Mouse (Mus musculus): Measurements from ENCODE around the gene Crp. TPM values are rescaled to one million over a fixed set of nuclear protein-coding genes. Genes with fewer than 3 reads are reported as not detected.
A peak's percentile ranks its signal among the peaks of the same experiment; 100 is the strongest.

Gene Crp
- 0.28 and 0.74 TPM in 2 replicates for polyA plus RNA-seq (2015; fragmentation: Nextera tagmentation; extraction: Ambion mirVana)

DNA sequence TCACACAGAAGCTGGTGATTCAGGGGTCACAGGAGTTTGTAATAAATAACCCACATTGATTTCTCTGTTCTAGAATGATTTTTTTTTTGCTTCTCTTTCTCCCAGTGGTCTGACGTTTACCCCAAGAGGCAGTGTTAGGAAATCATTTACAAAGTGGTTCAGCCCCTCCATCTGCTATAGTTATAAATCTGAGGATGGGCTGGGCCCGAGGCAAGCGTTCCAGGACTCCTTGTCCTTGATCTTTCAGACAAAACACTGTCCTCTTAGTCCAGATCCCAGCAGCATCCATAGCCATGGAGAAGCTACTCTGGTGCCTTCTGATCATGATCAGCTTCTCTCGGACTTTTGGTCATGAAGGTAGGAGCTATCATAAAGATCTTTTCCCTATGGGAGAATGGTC is at the start of gene Crp:
Crp (plus strand) TSS at position 212 of the 400 bp plus-strand sequence.
- H3K4me2 ChIP-seq (replicated peaks; ENCODE audit: low read depth): no peak within 1 kb of the TSS
- no peak for DNase-seq (ENCODE audit: low spot score)
- no peak for ATAC-seq (ENCODE audit: low FRiP score, low TSS enrichment)
- TF ChIP-seq CTCF (IDR thresholded peaks at IDR 0.05; ENCODE audit: low read depth): no peak
- no peak for TF ChIP-seq EP300 (optimal IDR thresholded peaks at IDR 0.05)
- H3K27ac ChIP-seq (replicated peaks): no peak within 1 kb of the TSS
- 55% methylated on average over 4 of the region's 4 CpGs for WGBS
- no peaks in the 10 kb centered on the region for H3K36me3 ChIP-seq (ENCODE audit: control insufficient read depth, insufficient read depth, low read length)
- no peak within 1 kb of the TSS for H3K4me3 ChIP-seq (ENCODE audit: low read depth, low read length)
- no peaks in the 10 kb centered on the region for H3K4me1 ChIP-seq (replicated peaks; ENCODE audit: control insufficient read depth, insufficient read depth)
- H3K9ac ChIP-seq (ENCODE audit: low read length): no peak within 1 kb of the TSS
- H3K9me3 ChIP-seq (ENCODE audit: control insufficient read depth, low read length): no peaks in the 10 kb centered on the region
- H3K27me3 ChIP-seq (ENCODE audit: control insufficient read depth, insufficient read depth, low read length): no peaks in the 10 kb centered on the region

- Histone ChIP-seq H3K36me3 (ENCODE audit: control insufficient read depth, insufficient read depth, low read length) (no peaks in the 10 kb centered on the region), H3K27ac (replicated peaks) (no peak overlapping the region), H3K27me3 (ENCODE audit: control insufficient read depth, insufficient read depth, low read length) (no peaks in the 10 kb centered on the region), H3K9ac (ENCODE audit: low read length) (no peak overlapping the region), H3K4me1 (replicated peaks; ENCODE audit: control insufficient read depth, insufficient read depth) (no peaks in the 10 kb centered on the region), H3K4me2 (replicated peaks; ENCODE audit: low read depth) (no peak overlapping the region), H3K4me3 (ENCODE audit: low read depth, low read length) (no peak overlapping the region), H3K9me3 (ENCODE audit: control insufficient read depth, low read length) (no peaks in the 10 kb centered on the region)
- DNase-seq (ENCODE audit: low spot score): no peak
- no peak for ATAC-seq (ENCODE audit: low FRiP score, low TSS enrichment)
- TF ChIP-seq CTCF (IDR thresholded peaks at IDR 0.05; ENCODE audit: low read depth): no peak
- TF ChIP-seq EP300 (optimal IDR thresholded peaks at IDR 0.05): no peak
- 83% methylated on average over 9 of the region's 9 CpGs for WGBS
Measured at GRCm38 (mm10) chr1:172649396-172649795, 48.5 kb upstream of the Crp start.

- H3K4me1 ChIP-seq (replicated peaks; ENCODE audit: control insufficient read depth, insufficient read depth): no peaks in the 10 kb centered on the region
- peak; percentile 67 for TF ChIP-seq CTCF (IDR thresholded peaks at IDR 0.05; ENCODE audit: low read depth)
- no peak for TF ChIP-seq EP300 (optimal IDR thresholded peaks at IDR 0.05)
- no peaks in the 10 kb centered on the region for H3K36me3 ChIP-seq (ENCODE audit: control insufficient read depth, insufficient read depth, low read length)
- ATAC-seq (ENCODE audit: low FRiP score, low TSS enrichment): no peak
- no peak overlapping the region for H3K27ac ChIP-seq (replicated peaks)
- 52% methylated on average over 8 of the region's 8 CpGs for WGBS
- DNase-seq (ENCODE audit: low spot score): no peak
- H3K27me3 ChIP-seq (ENCODE audit: control insufficient read depth, insufficient read depth, low read length): no peaks in the 10 kb centered on the region
- H3K4me2 ChIP-seq (replicated peaks; ENCODE audit: low read depth): no peak overlapping the region
- no peak overlapping the region for H3K9ac ChIP-seq (ENCODE audit: low read length)
- no peaks in the 10 kb centered on the region for H3K9me3 ChIP-seq (ENCODE audit: control insufficient read depth, low read length)
- H3K4me3 ChIP-seq (ENCODE audit: low read depth, low read length): no peak overlapping the region
Measured at GRCm38 (mm10) chr1:172650519-172651287, 47.2 kb upstream of the Crp start.

DNA sequence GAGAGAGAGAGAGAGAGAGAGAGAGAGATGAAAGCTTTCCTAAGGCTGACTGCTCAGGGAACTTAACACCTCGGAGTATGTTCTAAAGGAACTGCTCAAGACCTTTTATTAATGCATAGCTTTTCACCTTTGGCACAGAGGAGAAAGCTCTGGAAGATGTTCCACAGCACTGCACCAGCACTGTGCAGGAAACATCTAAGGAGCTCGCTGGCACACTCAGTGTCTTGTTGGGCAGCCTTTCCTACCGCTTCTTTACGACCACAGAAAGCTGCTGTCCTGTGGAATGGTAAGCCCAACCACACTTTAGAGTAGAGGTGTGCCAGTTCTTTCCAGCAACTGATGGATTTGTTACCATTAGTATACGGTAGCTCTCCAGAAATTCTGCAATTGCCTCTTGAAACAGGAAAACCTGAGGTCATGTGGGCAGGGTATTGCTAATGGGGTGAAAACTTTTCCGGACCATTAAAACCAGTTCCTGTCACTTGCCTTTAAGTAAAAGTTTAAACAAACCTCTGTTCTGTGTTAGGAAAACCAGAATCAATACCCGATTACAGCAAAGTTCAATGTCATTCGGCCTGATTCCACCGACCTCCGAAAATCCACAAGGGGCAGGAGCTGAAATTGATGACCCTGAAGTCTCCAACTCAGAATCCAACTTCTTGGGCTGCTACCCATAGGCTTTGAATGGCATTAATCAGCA is 46.4 kb upstream of the Crp start:
- Histone ChIP-seq H3K27me3 (ENCODE audit: control insufficient read depth, insufficient read depth, low read length) (no peaks in the 10 kb centered on the region), H3K4me3 (ENCODE audit: low read depth, low read length) (no peak overlapping the region), H3K4me1 (replicated peaks; ENCODE audit: control insufficient read depth, insufficient read depth) (no peaks in the 10 kb centered on the region), H3K9ac (ENCODE audit: low read length) (no peak overlapping the region), H3K27ac (replicated peaks) (no peak overlapping the region), H3K36me3 (ENCODE audit: control insufficient read depth, insufficient read depth, low read length) (no peaks in the 10 kb centered on the region), H3K9me3 (ENCODE audit: control insufficient read depth, low read length) (no peaks in the 10 kb centered on the region), H3K4me2 (replicated peaks; ENCODE audit: low read depth) (no peak overlapping the region)
- no peak for DNase-seq (ENCODE audit: low spot score)
- WGBS: 59% methylated on average over 10 of the region's 10 CpGs
- no peak for TF ChIP-seq CTCF (IDR thresholded peaks at IDR 0.05; ENCODE audit: low read depth)
- no peak for TF ChIP-seq EP300 (optimal IDR thresholded peaks at IDR 0.05)
- no peak for ATAC-seq (ENCODE audit: low FRiP score, low TSS enrichment)

DNA sequence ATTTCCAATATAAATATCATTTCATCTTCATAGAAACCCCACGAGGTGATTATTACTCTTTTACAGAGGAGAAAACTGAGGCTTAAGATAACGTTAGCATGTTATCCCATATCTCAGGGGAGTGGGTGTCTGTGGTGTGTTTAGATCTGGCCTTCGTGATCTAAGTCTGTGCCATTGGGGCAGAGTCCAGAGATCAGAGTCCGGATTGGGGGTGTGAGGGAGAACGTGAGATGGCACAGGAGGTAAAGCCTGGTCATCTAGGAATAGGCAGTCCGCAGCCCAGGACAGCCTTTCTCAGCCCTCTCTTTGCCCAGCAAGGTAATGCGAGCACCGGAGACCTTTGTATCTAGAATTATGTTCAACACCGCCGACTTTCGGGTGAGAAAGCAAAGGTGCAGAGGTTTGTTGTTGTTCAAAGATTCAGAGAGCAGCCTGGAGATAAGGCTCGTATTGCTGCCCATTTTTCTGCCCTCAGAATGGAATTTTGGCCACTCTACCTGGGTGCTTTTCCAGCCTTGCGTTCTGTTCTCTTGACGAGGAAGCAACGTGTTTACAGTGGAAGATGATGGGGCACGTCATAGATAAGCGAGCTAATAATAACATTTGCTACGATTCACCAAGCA is 45.7 kb upstream of the Crp start:
- H3K9ac ChIP-seq (ENCODE audit: low read length): no peak overlapping the region
- ATAC-seq (ENCODE audit: low FRiP score, low TSS enrichment): no peak
- H3K9me3 ChIP-seq (ENCODE audit: control insufficient read depth, low read length): no peaks in the 10 kb centered on the region
- peak; percentile 11 for DNase-seq (ENCODE audit: low spot score)
- no peaks in the 10 kb centered on the region for H3K36me3 ChIP-seq (ENCODE audit: control insufficient read depth, insufficient read depth, low read length)
- H3K27me3 ChIP-seq (ENCODE audit: control insufficient read depth, insufficient read depth, low read length): no peaks in the 10 kb centered on the region
- no peaks in the 10 kb centered on the region for H3K4me1 ChIP-seq (replicated peaks; ENCODE audit: control insufficient read depth, insufficient read depth)
- WGBS: 50% methylated on average over 18 of the region's 18 CpGs
- TF ChIP-seq CTCF (IDR thresholded peaks at IDR 0.05; ENCODE audit: low read depth) (no peak), EP300 (optimal IDR thresholded peaks at IDR 0.05) (no peak)
- H3K4me2 ChIP-seq (replicated peaks; ENCODE audit: low read depth): no peak overlapping the region
- H3K4me3 ChIP-seq (ENCODE audit: low read depth, low read length): no peak overlapping the region
- H3K27ac ChIP-seq (replicated peaks): no peak overlapping the region

All from stomach, postnatal 0 days (tissue).